Mouse (Mus musculus) forebrain, embryonic 12.5 days (tissue): ENCODE measurements at regions not wholly inside any gene's neighbourhood (a gene's known extent, or its start where the extent isn't known, plus 50 kb on each side); places are given as distances from the start of the nearest gene placed in this dataset.

Experiments used
- ATAC-seq: fragments of 200-750 bp; cut with Nextera tagmentation; 2 replicates; pipeline ENCODE4 v1.8.0; 2017; ENCODE audit warnings: moderate TSS enrichment; ENCODE audit not compliant: low FRiP score
- H3K27ac ChIP-seq: fragments of 300-500 bp; sonication (generic); 2 replicates; pipeline ENCODE4 v1.5.1; 2016; ENCODE audit warnings: mild to moderate bottlenecking
- H3K27me3 ChIP-seq: fragments of 300-500 bp; sonication (generic); 2 replicates; pipeline ENCODE4 v1.6.1; 2016; ENCODE audit warnings: mild to moderate bottlenecking
- H3K36me3 ChIP-seq: fragments of 300-500 bp; sonication (generic); replicated peaks from 2 replicates; pipeline ENCODE4 v1.6.1; 2016; ENCODE audit warnings: mild to moderate bottlenecking
- H3K4me1 ChIP-seq: fragments of 300-500 bp; sonication (generic); 2 replicates; pipeline ENCODE4 v1.6.1; 2016
- H3K4me2 ChIP-seq: fragments of 300-500 bp; sonication (generic); 2 replicates; pipeline ENCODE4 v1.6.1; 2016; ENCODE audit warnings: mild to moderate bottlenecking, moderate library complexity
- H3K4me3 ChIP-seq: fragments of 300-500 bp; sonication (generic); replicated peaks from 2 replicates; pipeline ENCODE4 v1.5.1; 2016; ENCODE audit warnings: mild to moderate bottlenecking
- H3K9ac ChIP-seq: fragments of 300-500 bp; sonication (generic); 2 replicates; pipeline ENCODE4 v1.6.1; 2016; ENCODE audit warnings: mild to moderate bottlenecking
- H3K9me3 ChIP-seq: fragments of 300-500 bp; sonication (generic); 2 replicates; pipeline ENCODE4 v1.6.1; 2016
- WGBS: fragments of 180-500 bp; shearing (Covaris S2); methylation state at CpG from one replicate; pipeline ENCODE4 v1.1.7; 2016; 5-methylcytosine and 5-hydroxymethylcytosine counted together

DNA sequence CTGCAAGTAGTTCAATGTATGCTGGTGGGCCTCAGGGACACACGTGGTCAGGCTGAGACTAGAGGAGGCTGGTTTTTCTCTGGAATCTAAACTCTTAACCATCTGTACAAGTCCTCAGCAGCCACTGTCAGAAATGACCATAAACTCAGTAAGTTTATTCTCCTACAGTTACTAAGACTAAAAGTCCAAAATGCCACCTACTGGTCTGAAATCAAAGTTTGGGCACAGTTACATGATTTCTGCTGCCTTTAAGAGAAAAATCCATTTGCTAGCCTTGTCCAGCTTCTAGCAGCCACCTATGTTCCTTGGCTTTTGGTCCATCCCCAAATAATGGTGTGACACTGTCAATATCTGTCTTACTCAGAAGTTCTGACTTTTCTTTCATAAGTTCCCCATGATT lies 300.2 kb upstream of the Thbs1 start:
- WGBS: 59% methylated on average over 1 of the region's 1 CpGs

DNA sequence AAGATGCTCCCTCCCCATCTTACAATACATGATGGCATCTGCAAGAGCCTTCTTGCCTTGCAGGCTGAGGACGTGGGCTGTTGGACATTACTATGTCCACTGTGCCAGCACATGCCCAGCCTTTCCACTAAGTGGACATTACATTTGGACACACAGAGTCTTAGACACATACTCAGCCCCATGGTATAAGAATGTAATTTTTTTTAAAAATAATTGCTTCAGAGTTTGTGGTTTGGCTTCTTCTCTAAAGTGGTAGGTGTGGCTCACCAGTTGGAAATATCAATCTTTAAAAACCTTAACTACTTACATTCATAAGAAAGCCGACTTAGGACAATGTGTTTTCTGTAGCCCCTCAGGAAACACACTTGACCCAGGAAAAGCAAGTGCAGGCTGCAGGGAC lies 299.7 kb upstream of the Thbs1 start:
- no peak for ATAC-seq
- no peak overlapping the region for H3K4me2 ChIP-seq
- no peaks in the 10 kb centered on the region for H3K36me3 ChIP-seq
- H3K27ac ChIP-seq: no peak overlapping the region
- no peak overlapping the region for H3K4me3 ChIP-seq
- 77% methylated on average over 2 of the region's 2 CpGs for WGBS
- no peak overlapping the region for H3K9ac ChIP-seq
- H3K9me3 ChIP-seq: no peaks in the 10 kb centered on the region
- no peaks in the 10 kb centered on the region for H3K27me3 ChIP-seq
- no peaks in the 10 kb centered on the region for H3K4me1 ChIP-seq

More for the DNA sequence above, 300.2 kb upstream of the Thbs1 start:
- ATAC-seq: no peak
- Histone ChIP-seq H3K27ac (no peak overlapping the region), H3K9me3 (no peaks in the 10 kb centered on the region), H3K9ac (no peak overlapping the region), H3K4me2 (no peak overlapping the region), H3K4me3 (no peak overlapping the region), H3K4me1 (no peaks in the 10 kb centered on the region), H3K27me3 (no peaks in the 10 kb centered on the region), H3K36me3 (no peaks in the 10 kb centered on the region)

DNA sequence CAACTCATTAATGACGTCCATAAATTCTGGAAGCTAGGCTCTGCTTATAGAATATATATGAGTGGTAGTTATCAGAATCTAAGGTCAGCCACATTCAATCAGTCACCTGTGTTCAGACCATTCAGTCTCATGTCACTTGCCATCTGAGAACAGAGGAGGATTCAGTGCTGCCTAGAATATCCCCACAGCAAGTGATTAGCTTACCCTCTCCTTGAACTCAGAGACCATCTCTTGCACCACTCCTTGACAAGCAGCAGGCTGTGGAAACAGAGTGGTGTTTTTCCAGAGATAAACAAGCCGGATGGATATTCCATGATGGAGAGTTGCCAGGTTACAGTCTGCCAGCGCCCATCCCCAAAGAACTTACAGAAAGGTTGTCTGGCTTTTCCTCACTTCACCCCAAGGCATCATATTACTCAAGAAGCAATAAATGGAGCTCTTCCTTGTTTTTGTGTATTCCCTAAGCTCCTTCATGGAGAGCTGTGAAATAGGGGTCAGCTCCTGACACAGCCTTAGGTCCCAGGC lies 291.9 kb upstream of the Thbs1 start:
- no peaks in the 10 kb centered on the region for H3K4me1 ChIP-seq
- no peak overlapping the region for H3K9ac ChIP-seq
- no peaks in the 10 kb centered on the region for H3K27me3 ChIP-seq
- no peak overlapping the region for H3K4me3 ChIP-seq
- 92% methylated on average over 3 of the region's 3 CpGs for WGBS
- no peaks in the 10 kb centered on the region for H3K9me3 ChIP-seq
- H3K36me3 ChIP-seq: no peaks in the 10 kb centered on the region
- no peak overlapping the region for H3K4me2 ChIP-seq
- ATAC-seq: no peak
- H3K27ac ChIP-seq: no peak overlapping the region

DNA sequence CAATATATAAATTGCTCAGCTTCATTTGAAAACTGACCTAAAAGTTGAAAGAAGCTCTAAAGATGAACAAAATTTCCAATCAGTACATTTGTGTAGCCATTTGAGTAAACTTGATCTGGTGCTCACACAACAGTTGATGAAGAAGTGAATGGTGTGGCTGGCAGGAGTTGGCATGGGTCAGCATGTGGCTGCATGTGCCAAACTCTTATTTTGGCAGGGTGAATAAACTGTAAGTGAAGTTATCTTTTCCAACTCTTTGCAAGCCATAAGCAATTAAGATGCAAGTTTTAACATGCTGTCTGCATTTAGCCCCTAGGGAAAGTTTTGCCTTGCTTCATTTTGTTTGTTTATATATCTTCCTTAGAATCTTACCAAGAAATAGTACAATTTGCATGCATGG lies 291.0 kb upstream of the Thbs1 start:
- no peaks in the 10 kb centered on the region for H3K4me1 ChIP-seq
- no peak for ATAC-seq

DNA sequence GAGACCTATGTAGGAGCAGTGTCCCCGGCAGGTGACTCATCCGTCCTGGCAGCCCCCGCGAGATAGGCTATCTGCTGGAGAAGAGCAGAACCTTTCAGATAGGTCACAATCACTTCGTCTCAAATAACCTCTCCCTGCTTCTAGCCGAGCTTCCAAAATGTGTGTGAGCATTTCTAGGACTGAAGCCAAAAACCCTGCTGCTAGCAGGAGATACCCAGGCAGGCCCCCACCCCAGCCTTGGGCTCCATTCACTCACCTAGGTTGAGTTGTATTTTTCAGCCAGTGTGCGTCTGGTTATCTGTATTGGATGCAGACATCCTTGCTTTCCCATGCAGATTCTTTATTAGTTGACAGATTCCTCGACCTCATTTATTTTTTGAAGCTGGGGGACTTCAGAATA lies 286.6 kb upstream of the Thbs1 start:
- Histone ChIP-seq H3K4me2 (no peak overlapping the region), H3K27ac (no peak overlapping the region), H3K4me1 (no peaks in the 10 kb centered on the region), H3K9ac (no peak overlapping the region), H3K36me3 (no peaks in the 10 kb centered on the region), H3K9me3 (no peaks in the 10 kb centered on the region), H3K4me3 (no peak overlapping the region), H3K27me3 (no peaks in the 10 kb centered on the region)
- no peak for ATAC-seq
- 79% methylated on average over 8 of the region's 8 CpGs for WGBS

More for the DNA sequence above, 291.0 kb upstream of the Thbs1 start:
- Histone ChIP-seq H3K4me2 (no peak overlapping the region), H3K9me3 (no peaks in the 10 kb centered on the region), H3K27me3 (no peaks in the 10 kb centered on the region), H3K36me3 (no peaks in the 10 kb centered on the region), H3K9ac (no peak overlapping the region), H3K27ac (no peak overlapping the region), H3K4me3 (no peak overlapping the region)

DNA sequence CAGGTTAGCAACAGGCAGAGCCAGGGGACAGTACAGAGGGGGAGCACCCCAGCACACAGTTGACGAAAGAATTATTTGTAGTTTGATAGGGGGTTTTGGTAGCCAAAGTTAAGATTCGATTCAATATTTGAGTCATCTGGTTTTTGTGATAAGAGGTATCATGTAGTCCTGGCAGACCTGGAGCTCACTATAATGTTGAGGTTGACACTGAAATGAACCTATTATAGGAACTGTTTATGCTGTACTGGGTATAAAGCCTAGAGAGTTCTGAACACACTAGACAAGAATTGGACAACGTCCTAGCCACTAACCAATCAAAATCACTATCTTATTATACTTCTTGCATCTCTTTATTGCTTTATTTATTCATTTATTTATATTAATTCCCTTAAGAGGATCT lies 284.4 kb upstream of the Thbs1 start:
- no peaks in the 10 kb centered on the region for H3K4me1 ChIP-seq
- no peak overlapping the region for H3K27ac ChIP-seq
- no peak overlapping the region for H3K9ac ChIP-seq
- no peak for ATAC-seq
- no peaks in the 10 kb centered on the region for H3K36me3 ChIP-seq
- no peaks in the 10 kb centered on the region for H3K27me3 ChIP-seq
- no peak overlapping the region for H3K4me3 ChIP-seq
- H3K9me3 ChIP-seq: no peaks in the 10 kb centered on the region
- no peak overlapping the region for H3K4me2 ChIP-seq
- WGBS: 89% methylated on average over 3 of the region's 3 CpGs

DNA sequence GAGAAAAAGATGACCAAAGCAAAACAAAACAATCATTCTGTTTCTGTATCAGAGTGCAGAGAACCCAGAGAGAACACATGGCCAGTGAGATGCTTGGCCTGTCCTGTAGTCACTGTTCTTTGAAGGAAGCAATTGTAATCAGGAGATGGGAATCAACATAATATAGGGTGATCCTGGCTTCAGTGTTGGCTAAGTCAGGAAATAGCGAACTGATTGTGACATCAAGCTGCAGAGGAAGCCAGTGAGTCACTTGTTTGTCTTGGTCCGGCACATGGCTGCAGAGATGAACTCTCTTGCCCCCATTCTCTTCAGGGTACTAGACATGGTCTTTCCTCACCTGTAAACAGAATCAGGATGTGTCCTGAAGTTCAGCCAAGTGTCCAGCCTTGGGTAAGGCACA lies 273.3 kb upstream of the Thbs1 start:
- Histone ChIP-seq H3K4me3 (no peak overlapping the region), H3K9ac (no peak overlapping the region), H3K9me3 (no peaks in the 10 kb centered on the region), H3K4me2 (no peak overlapping the region), H3K27me3 (no peaks in the 10 kb centered on the region), H3K36me3 (no peaks in the 10 kb centered on the region), H3K27ac (no peak overlapping the region), H3K4me1 (no peaks in the 10 kb centered on the region)
- 78% methylated on average over 2 of the region's 2 CpGs for WGBS
- no peak for ATAC-seq

DNA sequence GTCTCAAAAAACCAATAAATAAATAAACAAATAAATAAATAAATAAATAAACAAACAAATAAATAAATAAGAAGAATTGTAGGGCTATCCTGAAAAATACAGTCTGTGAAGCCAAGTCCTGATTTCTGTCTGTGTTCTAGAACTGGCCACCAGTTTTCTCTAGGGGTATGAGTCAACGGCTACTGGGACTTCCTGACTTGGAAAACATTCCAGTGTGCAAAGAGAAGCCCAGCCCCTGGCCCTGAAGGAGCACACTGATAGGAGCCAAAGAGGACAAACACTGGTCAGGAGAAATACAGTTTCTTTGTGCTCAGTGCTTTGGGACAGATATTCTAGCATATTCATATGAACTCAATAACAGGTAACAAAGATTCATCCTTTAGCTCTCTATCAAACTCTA lies 271.3 kb upstream of the Thbs1 start:
- H3K27me3 ChIP-seq: no peaks in the 10 kb centered on the region
- WGBS: 90% methylated on average over 1 of the region's 1 CpGs
- H3K36me3 ChIP-seq: no peaks in the 10 kb centered on the region
- no peak for ATAC-seq
- no peak overlapping the region for H3K4me3 ChIP-seq
- H3K4me2 ChIP-seq: no peak overlapping the region
- H3K27ac ChIP-seq: no peak overlapping the region
- H3K9me3 ChIP-seq: no peaks in the 10 kb centered on the region
- H3K4me1 ChIP-seq: no peaks in the 10 kb centered on the region
- H3K9ac ChIP-seq: no peak overlapping the region

DNA sequence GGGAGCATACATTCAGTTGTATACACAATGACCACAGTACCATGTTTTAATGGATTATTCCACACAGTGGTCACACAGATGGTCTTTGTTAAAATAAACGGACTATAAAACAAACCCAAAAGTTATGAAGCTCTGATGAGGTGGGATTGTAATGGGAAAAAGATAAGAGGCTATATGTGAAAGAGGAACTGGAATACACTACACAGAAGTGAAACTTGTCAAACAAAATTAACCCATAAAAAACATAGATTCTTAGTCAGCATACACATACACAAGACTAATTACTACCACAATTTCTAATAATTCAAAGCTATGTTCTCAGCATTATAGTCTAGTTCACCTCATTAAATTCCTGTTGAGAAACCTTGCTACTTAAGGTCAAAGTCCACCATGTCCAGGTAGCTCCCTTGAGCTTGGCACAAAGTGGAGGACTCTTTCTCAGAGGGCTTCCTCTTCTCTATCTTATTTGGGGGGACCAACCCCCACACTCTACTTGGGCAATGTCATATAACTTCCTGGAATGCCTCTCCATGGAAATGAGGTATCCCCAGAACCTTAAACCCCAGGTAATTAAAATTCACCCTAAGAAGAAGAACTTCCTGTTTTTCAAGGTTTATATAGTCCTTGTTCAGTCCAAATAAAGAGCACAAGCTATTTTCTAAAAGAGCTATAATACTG lies 269.2 kb upstream of the Thbs1 start:
- Histone ChIP-seq H3K36me3 (no peaks in the 10 kb centered on the region), H3K9me3 (no peaks in the 10 kb centered on the region), H3K27ac (no peak overlapping the region), H3K27me3 (no peaks in the 10 kb centered on the region), H3K4me3 (no peak overlapping the region), H3K9ac (no peak overlapping the region), H3K4me2 (no peak overlapping the region), H3K4me1 (no peaks in the 10 kb centered on the region)
- 77% methylated on average over 1 of the region's 1 CpGs for WGBS
- no peak for ATAC-seq

DNA sequence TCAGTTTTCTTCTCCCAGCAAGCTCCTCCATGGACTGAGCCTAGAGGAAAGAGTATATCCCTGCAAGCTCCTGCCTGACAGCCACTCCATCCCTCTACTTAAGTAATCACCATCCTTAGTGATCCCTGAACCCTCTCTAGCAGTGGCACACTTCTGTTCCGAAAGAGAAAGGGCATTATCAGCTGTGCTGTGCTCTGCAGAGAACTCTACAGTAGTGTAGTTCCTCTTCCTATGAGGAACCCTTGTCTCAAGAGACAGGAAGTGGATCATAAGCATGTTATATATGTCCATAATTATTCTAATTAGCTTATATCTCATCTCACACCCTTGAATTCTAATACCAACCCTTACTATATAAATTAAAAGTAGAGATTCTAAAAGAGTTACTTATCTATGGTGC lies 259.2 kb upstream of the Thbs1 start:
- WGBS: 81% methylated on average over 1 of the region's 1 CpGs
- Histone ChIP-seq H3K27me3 (no peaks in the 10 kb centered on the region), H3K27ac (no peak overlapping the region), H3K4me2 (no peak overlapping the region), H3K4me1 (no peaks in the 10 kb centered on the region), H3K9ac (no peak overlapping the region), H3K4me3 (no peak overlapping the region), H3K36me3 (no peaks in the 10 kb centered on the region), H3K9me3 (no peaks in the 10 kb centered on the region)
- no peak for ATAC-seq

DNA sequence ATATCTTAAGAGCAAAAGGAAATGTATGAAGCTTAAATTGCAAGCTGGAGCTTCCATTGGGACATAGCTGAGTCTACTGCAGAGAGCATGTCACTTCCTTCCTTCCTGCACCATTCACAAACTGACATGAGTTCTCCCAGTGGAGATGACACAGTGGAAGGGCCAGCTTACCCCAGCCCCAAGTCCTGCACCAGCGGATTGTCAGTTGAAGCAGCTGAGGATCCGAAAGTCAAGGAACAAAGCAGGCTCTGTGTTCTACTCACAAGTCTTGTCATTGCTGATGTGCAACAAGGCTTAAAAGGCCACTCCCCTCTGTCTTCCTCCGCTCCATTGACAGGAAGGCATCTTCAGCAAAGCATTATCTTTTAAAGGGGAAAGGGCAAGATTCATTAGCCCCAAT lies 249.4 kb upstream of the Thbs1 start:
- Histone ChIP-seq H3K27ac (no peak overlapping the region), H3K4me3 (no peak overlapping the region), H3K9ac (no peak overlapping the region), H3K36me3 (no peaks in the 10 kb centered on the region), H3K9me3 (no peaks in the 10 kb centered on the region), H3K4me1 (peaks cover 6% of the 10 kb centered on the region), H3K27me3 (no peaks in the 10 kb centered on the region), H3K4me2 (no peak overlapping the region)
- 35% methylated on average over 3 of the region's 3 CpGs for WGBS
- ATAC-seq: no peak

DNA sequence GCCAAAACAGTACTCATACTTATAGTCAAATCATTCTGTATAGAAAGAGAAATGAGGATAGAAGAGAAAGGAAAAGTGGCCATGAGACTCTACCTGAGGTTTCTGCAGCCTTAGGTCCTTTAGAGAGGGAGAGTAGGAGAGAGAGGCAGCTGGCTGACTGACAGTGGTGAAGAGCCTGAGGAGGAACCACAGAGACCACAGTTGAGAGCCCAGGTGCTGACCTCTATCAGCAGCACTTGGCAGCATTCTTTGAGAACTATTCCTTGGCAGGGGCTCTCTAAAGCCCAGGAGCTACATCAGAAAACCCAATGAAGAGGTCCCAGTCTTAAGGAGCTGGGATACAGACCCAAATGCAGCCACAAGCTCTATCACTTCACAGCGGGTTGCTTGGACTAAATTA lies 246.6 kb upstream of the Thbs1 start:
- Histone ChIP-seq H3K36me3 (no peaks in the 10 kb centered on the region), H3K27me3 (no peaks in the 10 kb centered on the region), H3K9ac (no peak overlapping the region), H3K4me3 (no peak overlapping the region), H3K9me3 (no peaks in the 10 kb centered on the region), H3K4me1 (peaks cover 10% of the 10 kb centered on the region), H3K4me2 (no peak overlapping the region), H3K27ac (no peak overlapping the region)
- no peak for ATAC-seq
- 90% methylated on average over 1 of the region's 1 CpGs for WGBS

DNA sequence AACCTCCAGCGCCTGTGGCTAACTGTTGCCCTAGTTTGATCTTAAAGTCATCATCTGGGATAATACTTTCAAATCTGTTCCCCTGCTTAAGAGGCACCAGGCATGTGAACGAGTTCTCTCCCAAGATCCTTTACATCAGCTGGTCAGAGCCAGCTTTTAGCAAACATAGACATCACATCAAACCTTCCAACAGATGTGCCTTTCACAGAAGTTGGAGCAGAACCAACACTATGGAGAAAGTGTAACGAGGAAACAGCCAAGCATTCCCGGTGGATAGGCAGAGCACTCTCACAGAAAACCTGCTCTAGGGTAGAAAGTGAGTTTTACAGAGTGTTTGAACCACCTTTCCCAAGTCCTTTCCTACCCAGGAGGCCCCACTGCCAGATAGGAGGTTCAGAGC lies 244.7 kb upstream of the Thbs1 start:
- no peaks in the 10 kb centered on the region for H3K36me3 ChIP-seq
- 83% methylated on average over 4 of the region's 4 CpGs for WGBS
- no peak overlapping the region for H3K9ac ChIP-seq
- peaks cover 18% of the 10 kb centered on the region for H3K4me1 ChIP-seq
- no peak overlapping the region for H3K4me3 ChIP-seq
- no peaks in the 10 kb centered on the region for H3K9me3 ChIP-seq
- H3K27me3 ChIP-seq: no peaks in the 10 kb centered on the region
- H3K27ac ChIP-seq: no peak overlapping the region
- ATAC-seq: no peak
- H3K4me2 ChIP-seq: no peak overlapping the region
